Mouse (Mus musculus) embryonic facial prominence, embryonic 13.5 days (tissue): ENCODE measurements around the gene Il2rb. TPM values are rescaled to one million over a fixed set of nuclear protein-coding genes. Genes with fewer than 3 reads are reported as not detected.

Source experiments
- ATAC-seq: fragments of 200-750 bp; cut with Nextera tagmentation; 2 replicates; pipeline ENCODE4 v1.8.0; 2017; ENCODE audit warnings: low read depth; ENCODE audit not compliant: insufficient number of reproducible peaks, insufficient read depth, low FRiP score, low TSS enrichment
- H3K27ac ChIP-seq: fragments of 300-500 bp; sonication (generic); 2 replicates; pipeline ENCODE4 v1.5.1; 2015; ENCODE audit warnings: moderate library complexity, mild to moderate bottlenecking, inconsistent platforms
- H3K27me3 ChIP-seq: fragments of 300-500 bp; sonication (generic); 2 replicates; pipeline ENCODE4 v1.6.1; 2015; ENCODE audit warnings: mild to moderate bottlenecking, inconsistent platforms
- H3K36me3 ChIP-seq: fragments of 300-500 bp; sonication (generic); 2 replicates; pipeline ENCODE4 v1.6.1; 2015; ENCODE audit warnings: mild to moderate bottlenecking, inconsistent platforms
- H3K4me1 ChIP-seq: fragments of 300-500 bp; sonication (generic); 2 replicates; pipeline ENCODE4 v1.6.1; 2015; ENCODE audit warnings: inconsistent platforms
- H3K4me2 ChIP-seq: fragments of 300-500 bp; sonication (generic); 2 replicates; pipeline ENCODE4 v1.6.1; 2015; ENCODE audit warnings: moderate library complexity, mild to moderate bottlenecking, inconsistent platforms
- H3K4me3 ChIP-seq: fragments of 300-500 bp; sonication (generic); 2 replicates; pipeline ENCODE4 v1.5.1; 2015; ENCODE audit warnings: mild to moderate bottlenecking, inconsistent platforms
- H3K9ac ChIP-seq: fragments of 300-500 bp; sonication (generic); 2 replicates; pipeline ENCODE4 v1.6.1; 2015; ENCODE audit warnings: mild to moderate bottlenecking, inconsistent platforms
- H3K9me3 ChIP-seq: fragments of 300-500 bp; sonication (generic); 2 replicates; pipeline ENCODE4 v1.6.1; 2016; ENCODE audit warnings: inconsistent platforms
- WGBS: fragments of 180-500 bp; shearing (Covaris S2); methylation state at CpG from one replicate; pipeline ENCODE4 v1.1.7; 2015; ENCODE audit warnings: mixed read lengths; 5-methylcytosine and 5-hydroxymethylcytosine counted together
- polyA plus RNA-seq: library from polyadenylated mRNA; unstranded; fragments of >200 nt; fragmentation: Nextera tagmentation; extraction: Ambion mirVana; gene quantifications from 2 replicates; pipeline ENCODE4 v1.2.1, GENCODE M21; 2015

Gene Il2rb
- polyA plus RNA-seq, 1 experiment from 2014 or later, result 0.28 TPM

- H3K27me3 ChIP-seq, result 0 out of 2 replicates have a peak, but pooled peaks cover 6% of the 10 kb centered on the region
- no peaks in the 10 kb centered on the region for H3K4me1 ChIP-seq
- no peak overlapping the region for H3K9ac ChIP-seq
- no peak overlapping the region for H3K27ac ChIP-seq
- H3K36me3 ChIP-seq, result no peaks in the 10 kb centered on the region
- ATAC-seq, result no peak
- H3K9me3 ChIP-seq, result no peaks in the 10 kb centered on the region
- no peak overlapping the region for H3K4me3 ChIP-seq
- no peak overlapping the region for H3K4me2 ChIP-seq
- 71% methylated on average over 2 of the region's 2 CpGs for WGBS
These were observed 32.1 kb downstream of the Il2rb start for GRCm38 (mm10) chr15:78462981-78463380.

GRCm38 (mm10) chr15:78457193-78457592, 37.9 kb downstream of the Il2rb start:
- Histone ChIP-seq H3K4me2 (no peak overlapping the region), H3K9ac (0 out of 2 replicates have a peak overlapping the region, but pooled peaks have one; percentile 36), H3K36me3 (no peaks in the 10 kb centered on the region), H3K4me1 (peaks cover 12% of the 10 kb centered on the region), H3K27me3 (0 out of 2 replicates have a peak, but pooled peaks cover 6% of the 10 kb centered on the region), H3K9me3 (no peaks in the 10 kb centered on the region), H3K4me3 (no peak overlapping the region), H3K27ac (no peak overlapping the region)
- ATAC-seq, result no peak
- 77% methylated on average over 10 of the region's 10 CpGs for WGBS

- no peak for ATAC-seq
- WGBS, result 30% methylated on average over 7 of the region's 7 CpGs
- no peak overlapping the region for H3K4me2 ChIP-seq
- no peak overlapping the region for H3K4me3 ChIP-seq
- no peak overlapping the region for H3K9ac ChIP-seq
- no peaks in the 10 kb centered on the region for H3K9me3 ChIP-seq
- H3K27me3 ChIP-seq, result no peaks in the 10 kb centered on the region
- H3K36me3 ChIP-seq, result no peaks in the 10 kb centered on the region
- H3K4me1 ChIP-seq, result peaks cover 17% of the 10 kb centered on the region
- H3K27ac ChIP-seq, result 0 out of 2 replicates have a peak overlapping the region, but pooled peaks have one; percentile 33
These were observed 39.0 kb downstream of the Il2rb start for GRCm38 (mm10) chr15:78456051-78456450.

GRCm38 (mm10) chr15:78455168-78455567, 39.9 kb downstream of the Il2rb start:
- H3K4me1 ChIP-seq, result peaks cover 17% of the 10 kb centered on the region
- H3K4me2 ChIP-seq, result no peak overlapping the region
- ATAC-seq, result no peak
- whole genome bisulfite sequencing, result 77% methylated on average over 4 of the region's 4 CpGs
- no peak overlapping the region for H3K4me3 ChIP-seq
- H3K27me3 ChIP-seq, result no peaks in the 10 kb centered on the region
- H3K27ac ChIP-seq, result no peak overlapping the region
- H3K9ac ChIP-seq, result 0 out of 2 replicates have a peak overlapping the region, but pooled peaks have one; percentile 17
- no peaks in the 10 kb centered on the region for H3K36me3 ChIP-seq
- H3K9me3 ChIP-seq, result no peaks in the 10 kb centered on the region

- Histone ChIP-seq H3K27ac (no peak overlapping the region), H3K9me3 (no peaks in the 10 kb centered on the region), H3K4me2 (no peak overlapping the region), H3K4me1 (peaks cover 17% of the 10 kb centered on the region), H3K4me3 (no peak overlapping the region), H3K9ac (no peak overlapping the region), H3K27me3 (no peaks in the 10 kb centered on the region), H3K36me3 (no peaks in the 10 kb centered on the region)
- 76% methylated on average over 3 of the region's 3 CpGs for WGBS
- ATAC-seq, result no peak
These were observed 42.1 kb downstream of the Il2rb start for GRCm38 (mm10) chr15:78452929-78453328.

- WGBS, result 63% methylated on average over 2 of the region's 2 CpGs
- H3K4me3 ChIP-seq, result no peak overlapping the region
- no peaks in the 10 kb centered on the region for H3K27me3 ChIP-seq
- no peaks in the 10 kb centered on the region for H3K36me3 ChIP-seq
- H3K27ac ChIP-seq, result no peak overlapping the region
- peaks cover 14% of the 10 kb centered on the region for H3K4me1 ChIP-seq
- H3K9me3 ChIP-seq, result no peaks in the 10 kb centered on the region
- no peak overlapping the region for H3K4me2 ChIP-seq
- no peak for ATAC-seq
- H3K9ac ChIP-seq, result peak overlapping the region; percentile 7; the same call in 1 of the 2 replicates
These were observed 43.9 kb downstream of the Il2rb start for GRCm38 (mm10) chr15:78451201-78451600.

GRCm38 (mm10) chr15:78450419-78450768, 44.7 kb downstream of the Il2rb start:
- no peak overlapping the region for H3K9ac ChIP-seq
- H3K36me3 ChIP-seq, result no peaks in the 10 kb centered on the region
- 88% methylated on average over 6 of the region's 6 CpGs for WGBS
- H3K4me3 ChIP-seq, result no peak overlapping the region
- no peak overlapping the region for H3K4me2 ChIP-seq
- ATAC-seq, result no peak
- H3K4me1 ChIP-seq, result peaks cover 6% of the 10 kb centered on the region
- H3K27ac ChIP-seq, result no peak overlapping the region; the same call in 1 of the 2 replicates
- H3K27me3 ChIP-seq, result no peaks in the 10 kb centered on the region
- no peaks in the 10 kb centered on the region for H3K9me3 ChIP-seq

GRCm38 (mm10) chr15:78449694-78450418, 45.2 kb downstream of the Il2rb start:
- Histone ChIP-seq H3K9ac (no peak overlapping the region), H3K36me3 (no peaks in the 10 kb centered on the region), H3K27ac (peak overlapping the region; percentile 34; the same call in 1 of the 2 replicates), H3K9me3 (no peaks in the 10 kb centered on the region), H3K4me1 (peaks cover 5% of the 10 kb centered on the region; the same call in 1 of the 2 replicates), H3K4me3 (no peak overlapping the region), H3K27me3 (no peaks in the 10 kb centered on the region), H3K4me2 (no peak overlapping the region)
- no peak for ATAC-seq
- 30% methylated on average over 7 of the region's 7 CpGs for WGBS

- H3K27ac ChIP-seq, result peak overlapping the region; percentile 34; the same call in 1 of the 2 replicates
- 69% methylated on average over 6 of the region's 6 CpGs for WGBS
These were observed 45.9 kb downstream of the Il2rb start for GRCm38 (mm10) chr15:78449131-78449530.

GRCm38 (mm10) chr15:78447746-78448535, 47.1 kb downstream of the Il2rb start:
- peaks cover 5% of the 10 kb centered on the region; the same call in 1 of the 2 replicates for H3K4me1 ChIP-seq
- WGBS, result 1% methylated on average over 22 of the region's 22 CpGs
- ATAC-seq, result no peak

More at GRCm38 (mm10) chr15:78449131-78449530, 45.9 kb downstream of the Il2rb start:
- H3K9ac ChIP-seq, result 0 out of 2 replicates have a peak overlapping the region, but pooled peaks have one; percentile 16
- ATAC-seq, result no peak
- no peaks in the 10 kb centered on the region for H3K27me3 ChIP-seq
- H3K36me3 ChIP-seq, result no peaks in the 10 kb centered on the region
- H3K4me1 ChIP-seq, result peaks cover 5% of the 10 kb centered on the region; the same call in 1 of the 2 replicates
- no peaks in the 10 kb centered on the region for H3K9me3 ChIP-seq
- no peak overlapping the region for H3K4me3 ChIP-seq
- no peak overlapping the region for H3K4me2 ChIP-seq

GRCm38 (mm10) chr15:78447121-78447520, 48.0 kb downstream of the Il2rb start:
- no peak overlapping the region for H3K4me3 ChIP-seq
- no peak overlapping the region for H3K27ac ChIP-seq
- no peaks in the 10 kb centered on the region for H3K9me3 ChIP-seq
- no peak overlapping the region for H3K4me2 ChIP-seq
- WGBS, result 43% methylated on average over 7 of the region's 7 CpGs
- ATAC-seq, result no peak
- H3K9ac ChIP-seq, result peak overlapping the region; percentile 16; the same call in 1 of the 2 replicates
- peaks cover 5% of the 10 kb centered on the region; the same call in 1 of the 2 replicates for H3K36me3 ChIP-seq
- no peaks in the 10 kb centered on the region for H3K27me3 ChIP-seq
- H3K4me1 ChIP-seq, result peaks cover 5% of the 10 kb centered on the region; the same call in 1 of the 2 replicates

More at GRCm38 (mm10) chr15:78447746-78448535, 47.1 kb downstream of the Il2rb start:
- Histone ChIP-seq H3K4me2 (peak overlapping the region; percentile 68), H3K9ac (peak overlapping the region; percentile 67), H3K27ac (peak overlapping the region; percentile 92), H3K9me3 (no peaks in the 10 kb centered on the region), H3K36me3 (no peaks in the 10 kb centered on the region), H3K4me3 (peak overlapping the region; percentile 40), H3K27me3 (no peaks in the 10 kb centered on the region)
